Mouse (Mus musculus): ENCODE data around the gene Wdpcp.
"Not testable (repeated sequence)": the region's sequence is repeated elsewhere in the genome, so short reads cannot be mapped to it uniquely, and the experiment has no call there.

The Wdpcp gene

DNA sequence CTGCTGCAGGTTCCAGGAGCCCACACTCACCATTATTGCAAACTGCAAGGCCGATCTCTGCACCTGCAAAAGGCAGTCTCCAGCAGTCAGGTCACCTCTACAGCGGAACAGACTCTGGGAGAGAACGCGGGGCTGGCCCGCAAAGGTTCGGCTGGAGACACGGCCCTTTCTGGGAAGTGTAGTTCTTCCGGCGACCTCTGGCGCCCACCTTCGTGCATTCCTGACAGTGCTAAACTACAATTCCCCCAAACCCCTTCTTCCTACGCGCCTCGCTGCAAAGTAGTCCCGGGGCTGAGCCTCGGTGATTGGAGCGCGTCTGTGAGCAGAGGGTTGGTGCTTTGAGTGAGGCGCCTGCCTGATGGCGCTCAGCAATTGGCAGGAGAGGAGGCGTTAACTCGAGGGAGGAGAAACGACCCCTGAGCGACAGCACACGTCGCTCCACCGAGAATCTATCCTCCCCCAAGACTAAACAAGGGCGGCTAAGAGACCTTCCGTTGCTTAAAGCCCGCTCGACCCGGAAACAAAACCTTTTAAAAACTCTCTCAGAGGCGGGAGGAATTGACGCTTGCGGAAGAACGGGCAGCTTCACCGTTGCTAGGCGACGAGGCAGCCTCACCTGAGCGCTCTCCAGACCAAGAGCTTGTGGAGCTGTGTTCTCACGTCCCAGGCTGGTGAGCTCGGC is at the start of gene Wdpcp, which contains the start of gene Mdh1:
Gene Wdpcp, plus strand, starts transcription at position 536 of the 682 bp plus-strand sequence.
Gene Mdh1, minus strand, starts transcription at position 668 of the 682 bp plus-strand sequence.
- peak; percentile 98 for DNase-seq (ENCODE audit: low spot score in 2 of 2)

DNA sequence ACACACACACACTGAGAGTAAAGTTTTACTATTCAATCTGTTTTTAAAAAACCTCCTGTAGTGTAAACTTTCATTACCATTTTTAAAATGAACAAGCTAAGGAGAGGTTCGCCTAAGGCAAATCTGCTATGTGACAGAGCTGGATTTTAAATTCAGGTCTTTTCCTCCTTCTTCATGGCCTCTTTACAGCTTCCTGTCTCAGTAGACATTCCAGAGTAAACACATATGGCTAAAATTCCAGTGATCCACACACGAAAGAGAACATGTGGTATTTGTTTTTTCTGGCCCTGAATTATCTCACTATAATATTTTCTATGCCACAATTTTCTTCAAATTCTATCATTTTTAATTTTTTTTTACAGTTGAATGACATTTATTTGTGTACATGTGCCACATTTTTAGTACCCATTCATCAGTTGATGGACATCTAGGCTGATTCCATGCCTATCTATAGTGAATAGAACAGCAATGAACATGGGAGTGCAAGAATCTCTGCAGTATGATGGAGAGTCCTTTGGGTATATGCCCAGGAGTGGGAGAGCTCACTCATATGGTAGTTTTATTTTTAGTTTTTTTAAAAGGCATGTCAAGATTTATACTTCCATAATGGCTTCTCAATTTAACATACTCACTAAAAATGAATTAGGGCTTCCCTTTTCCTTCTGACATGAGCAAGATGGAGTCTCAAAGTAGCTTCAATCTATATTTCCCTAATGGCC is 43.2 kb upstream of the Wdpcp start:
- DNase-seq (ENCODE audit: low spot score in 2 of 2) = no peak

DNA sequence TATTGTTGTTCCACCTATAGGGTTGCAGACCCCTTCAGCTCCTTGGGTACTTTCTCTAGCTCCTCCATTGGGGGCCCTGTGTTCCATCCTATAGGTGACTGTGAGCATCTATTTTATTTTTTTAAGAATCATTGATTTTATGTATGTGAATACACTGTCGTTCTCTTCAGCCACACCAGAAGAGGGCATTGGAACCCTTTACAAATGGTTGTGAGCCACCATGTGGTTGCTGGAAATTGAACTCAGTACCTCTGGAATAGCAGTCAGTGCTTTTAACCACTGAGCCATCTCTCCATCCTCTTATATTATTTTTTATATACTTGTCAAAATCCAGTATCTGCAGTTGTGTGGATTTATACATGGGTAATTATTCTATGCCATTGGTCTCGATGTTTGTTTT is 41.2 kb upstream of the Wdpcp start:
- DNase-seq (ENCODE audit: low spot score in 2 of 2) = not testable (repeated sequence)

DNA sequence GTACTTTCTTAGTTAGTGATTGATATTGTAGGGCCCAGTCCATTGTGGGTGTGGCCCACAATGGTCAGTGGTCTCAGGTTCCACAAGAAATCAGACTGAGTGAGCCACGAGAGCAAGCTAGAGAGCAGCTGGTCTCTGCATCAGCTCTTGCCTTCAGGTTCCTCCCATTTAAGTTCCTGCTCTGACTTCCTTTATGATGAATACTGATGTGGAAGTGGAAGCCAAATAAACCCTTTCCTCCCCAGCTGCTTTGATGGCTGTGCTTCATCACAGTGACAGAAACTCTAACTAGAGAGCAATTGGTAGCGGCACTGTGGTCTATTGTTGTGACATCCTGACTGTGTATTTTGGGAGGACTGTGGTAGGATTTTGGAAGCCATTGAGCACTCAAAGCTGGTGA is 32.0 kb upstream of the Wdpcp start:
- DNase-seq (ENCODE audit: low spot score in 2 of 2) = no peak

DNA sequence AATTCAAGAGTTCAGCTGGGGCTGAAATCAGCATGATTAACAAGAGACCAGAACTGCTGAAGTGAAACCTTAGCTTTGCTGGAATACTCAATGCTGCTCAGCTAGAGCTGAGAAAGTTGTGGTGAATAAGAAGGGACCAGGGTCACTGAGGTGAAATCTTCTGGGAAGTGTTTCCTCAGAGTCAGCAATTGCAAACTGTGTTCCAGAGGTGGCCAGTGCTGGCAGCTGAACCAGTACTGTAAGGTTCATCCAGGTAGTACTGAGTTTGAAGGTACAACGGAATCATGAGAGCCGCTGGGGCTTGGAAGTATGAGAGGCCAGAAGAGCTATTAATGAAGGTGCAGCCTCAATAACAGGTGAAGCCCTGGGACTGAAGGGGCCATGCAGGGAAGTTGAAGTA is 31.4 kb upstream of the Wdpcp start:
- DNase-seq (ENCODE audit: low spot score in 2 of 2) = no peak

DNA sequence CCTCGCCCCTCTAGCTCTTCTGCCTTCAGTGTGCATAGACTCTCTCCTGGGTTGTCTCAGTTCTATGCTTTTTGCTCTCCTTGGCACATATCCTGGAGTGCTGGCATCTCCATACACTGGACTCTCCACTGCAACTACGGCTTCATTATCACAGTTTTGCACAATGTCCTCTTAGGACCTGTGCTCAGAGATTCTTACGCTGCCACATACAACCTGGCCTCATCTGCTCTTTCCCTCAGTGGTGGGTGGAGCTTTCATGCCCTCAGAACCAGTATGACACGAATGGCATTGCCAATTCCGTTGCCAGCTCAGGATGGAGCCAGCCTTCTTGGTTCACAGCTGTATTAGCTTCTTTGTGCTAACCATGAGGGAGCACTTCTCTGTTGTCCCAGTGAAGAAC is 29.3 kb upstream of the Wdpcp start:
- no peak for DNase-seq (ENCODE audit: low spot score in 2 of 2)

DNA sequence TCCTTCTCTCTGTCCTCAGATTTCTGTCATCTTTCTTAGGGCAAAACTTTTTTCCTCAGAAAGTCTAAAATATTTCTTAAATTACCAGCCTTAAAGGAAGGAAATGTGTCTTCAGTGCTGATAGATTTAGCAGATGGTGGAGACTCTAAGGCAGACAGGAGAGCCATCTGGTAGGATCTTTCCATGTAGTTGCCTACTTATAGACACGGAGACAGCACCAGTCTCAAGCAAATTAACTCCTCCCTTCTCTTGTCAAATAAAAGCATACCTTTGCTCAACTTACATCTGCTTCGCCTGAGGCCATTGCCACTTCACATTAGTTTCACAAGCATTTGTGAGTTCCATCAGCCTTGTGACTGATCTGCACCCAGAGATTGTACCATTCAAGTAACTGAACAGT is 27.0 kb upstream of the Wdpcp start:
- DNase-seq (ENCODE audit: low spot score in 2 of 2) = peak; percentile 25 to 52

DNA sequence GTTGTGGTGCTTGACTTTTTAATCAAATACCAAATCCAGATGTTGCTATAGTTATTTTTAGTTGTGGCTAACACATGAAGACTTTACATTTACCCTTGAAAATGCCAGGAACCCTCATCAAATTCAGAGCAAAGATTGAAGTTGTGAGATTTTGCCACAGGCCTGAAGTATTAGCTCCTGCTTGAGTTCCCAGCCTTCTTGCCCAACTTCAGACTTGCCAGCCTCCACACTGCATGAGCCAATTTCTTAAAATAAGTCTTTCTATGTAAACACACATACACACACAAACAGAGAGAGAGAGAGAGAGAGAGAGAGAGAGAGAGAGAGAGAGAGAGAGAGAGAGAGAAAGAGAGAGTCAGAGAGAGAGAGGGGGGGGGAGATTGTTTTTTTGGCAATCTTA is 26.1 kb upstream of the Wdpcp start:
- DNase-seq (ENCODE audit: low spot score in 2 of 2) = no peak

DNA sequence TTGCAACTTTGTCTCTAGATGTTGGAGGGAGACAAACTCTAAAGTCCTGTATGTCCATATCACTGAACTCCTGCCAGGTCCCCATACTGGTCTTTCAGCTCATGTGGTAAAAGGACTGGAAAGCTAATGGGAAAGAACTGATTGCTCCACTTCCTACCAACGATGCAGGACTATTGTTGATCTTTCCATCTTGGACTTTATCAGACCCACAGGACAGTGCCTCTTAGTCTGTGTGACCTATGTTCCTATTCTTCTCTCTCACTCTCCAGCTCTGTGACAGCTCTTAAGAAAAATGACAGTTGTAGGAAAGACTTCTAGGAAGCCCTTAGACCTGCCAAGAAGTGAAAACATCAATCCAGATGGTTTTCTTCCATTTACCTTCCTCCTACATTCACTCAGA is 25.4 kb upstream of the Wdpcp start:
- no peak for DNase-seq (ENCODE audit: low spot score in 2 of 2)

DNA sequence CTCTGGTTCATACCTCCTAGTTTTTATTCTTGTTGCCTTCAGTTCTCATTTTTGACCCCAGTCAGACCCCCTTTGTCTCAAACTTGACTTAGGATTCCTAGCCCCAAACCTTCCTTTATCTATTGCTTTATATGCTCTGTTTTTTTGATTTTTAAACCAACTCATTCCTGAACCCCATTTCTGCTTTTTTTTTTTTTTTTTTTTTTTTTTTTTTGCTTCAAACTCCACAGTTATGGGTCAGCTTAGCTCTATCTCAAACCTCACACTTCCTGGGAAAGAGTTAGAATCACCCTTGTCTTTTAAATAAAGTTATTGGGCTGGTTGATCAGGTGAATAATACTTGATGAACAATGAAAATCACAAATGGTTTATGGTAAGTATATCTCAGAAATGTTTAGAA is 24.5 kb upstream of the Wdpcp start:
- no peak for DNase-seq (ENCODE audit: low spot score in 2 of 2)

DNA sequence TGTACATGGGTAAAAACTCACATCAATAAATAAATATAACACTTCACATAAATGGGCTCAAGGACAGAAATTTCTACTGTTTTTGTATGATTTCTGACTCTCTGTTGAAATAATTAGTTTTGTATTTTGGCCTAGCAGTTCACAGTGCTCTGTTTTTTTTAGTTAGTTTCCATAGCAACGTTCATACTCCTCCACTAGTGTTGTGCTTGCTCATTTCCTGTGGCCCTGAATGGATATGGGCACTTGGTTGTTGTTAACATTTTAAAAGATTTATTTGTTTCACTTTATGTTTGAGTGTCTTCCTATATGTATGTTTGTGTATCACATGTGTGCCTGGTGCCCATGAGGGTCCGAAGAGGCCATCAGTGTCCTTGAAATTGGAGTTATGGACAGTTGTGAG is 23.0 kb upstream of the Wdpcp start:
- no peak for DNase-seq (ENCODE audit: low spot score in 2 of 2)

DNA sequence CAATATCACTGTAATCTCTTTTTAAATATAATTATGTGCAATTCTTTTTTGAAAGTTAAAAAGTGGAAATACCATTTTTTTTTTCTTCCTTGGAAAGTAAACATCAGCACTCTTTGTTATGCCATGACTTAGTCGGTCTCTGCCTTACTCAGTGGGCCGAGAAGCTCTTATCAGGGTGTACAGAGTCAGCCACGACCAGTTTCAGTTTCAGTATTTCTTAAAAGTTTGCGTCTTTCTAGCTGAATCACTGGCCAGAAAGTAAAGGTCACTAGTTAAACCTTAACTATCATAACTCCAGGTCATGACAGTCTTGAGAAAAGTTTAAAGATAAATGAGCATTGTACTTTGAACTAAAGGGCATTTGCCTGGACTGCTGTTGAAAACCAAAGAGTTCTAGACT is 22.3 kb upstream of the Wdpcp start:
- no peak for DNase-seq (ENCODE audit: low spot score in 2 of 2)

DNA sequence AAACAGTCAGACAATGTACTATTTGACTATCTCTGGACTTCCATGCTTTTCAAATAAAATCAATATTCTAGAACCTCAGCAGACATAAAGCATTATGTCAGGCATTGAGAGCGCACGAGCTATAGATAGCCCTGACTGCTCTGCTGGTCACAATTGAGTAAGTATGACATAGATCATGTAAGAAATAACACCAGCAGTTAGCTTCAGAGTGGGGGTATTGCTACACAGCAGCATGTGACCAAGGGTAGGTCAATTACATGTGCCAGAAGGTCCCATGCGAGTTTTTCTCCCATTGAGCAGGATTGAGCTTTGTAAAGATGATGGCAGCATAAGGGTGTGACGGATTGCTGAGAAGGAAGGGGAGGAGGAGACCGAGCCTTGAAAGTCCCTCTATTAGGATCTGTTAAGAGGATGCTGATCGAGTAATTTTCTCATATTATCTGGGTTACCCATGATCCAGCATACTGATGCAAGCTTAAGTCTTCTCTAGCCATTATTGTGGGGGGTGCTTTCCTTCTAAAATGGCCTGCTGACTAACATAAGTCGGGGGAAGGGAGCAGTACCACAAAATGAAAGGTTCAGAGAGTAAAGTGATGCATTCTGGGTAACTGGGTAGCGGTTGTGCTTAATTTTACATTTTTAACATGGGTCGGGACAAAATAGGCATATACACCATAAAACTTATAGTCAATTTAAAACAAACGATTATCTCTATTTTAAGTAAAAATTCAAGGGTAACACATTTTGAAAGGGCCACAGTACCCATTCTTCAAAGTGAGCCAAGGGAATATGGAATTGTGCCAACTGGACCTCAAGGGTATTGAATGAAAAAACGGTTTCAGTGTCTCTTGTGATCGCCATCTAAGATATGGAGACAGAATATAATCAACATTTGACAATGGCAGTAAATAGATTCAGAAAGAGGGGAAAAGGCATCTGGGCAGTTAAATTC is 21.5 kb upstream of the Wdpcp start:
- DNase-seq (ENCODE audit: low spot score in 2 of 2) = no peak

DNA sequence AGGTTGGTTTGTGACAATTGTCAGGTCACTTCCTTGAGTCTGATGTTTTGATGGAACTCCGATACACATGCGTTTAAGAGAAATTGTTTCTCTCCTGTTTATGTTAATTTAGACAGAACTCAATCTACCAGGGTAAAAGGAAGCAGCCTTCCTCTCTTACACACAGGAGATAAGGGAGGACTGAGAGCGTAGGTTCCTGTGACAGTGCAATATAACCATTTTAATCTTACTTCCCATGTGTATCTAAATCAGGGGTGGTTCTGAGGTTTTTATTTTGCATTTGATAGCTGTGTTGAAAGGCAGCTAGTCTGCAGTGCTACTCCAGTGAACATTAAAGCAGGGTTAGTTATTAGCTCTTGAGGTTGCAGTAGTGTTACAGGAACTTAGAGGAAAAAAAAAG is 20.0 kb upstream of the Wdpcp start:
- no peak for DNase-seq (ENCODE audit: low spot score in 2 of 2)

DNA sequence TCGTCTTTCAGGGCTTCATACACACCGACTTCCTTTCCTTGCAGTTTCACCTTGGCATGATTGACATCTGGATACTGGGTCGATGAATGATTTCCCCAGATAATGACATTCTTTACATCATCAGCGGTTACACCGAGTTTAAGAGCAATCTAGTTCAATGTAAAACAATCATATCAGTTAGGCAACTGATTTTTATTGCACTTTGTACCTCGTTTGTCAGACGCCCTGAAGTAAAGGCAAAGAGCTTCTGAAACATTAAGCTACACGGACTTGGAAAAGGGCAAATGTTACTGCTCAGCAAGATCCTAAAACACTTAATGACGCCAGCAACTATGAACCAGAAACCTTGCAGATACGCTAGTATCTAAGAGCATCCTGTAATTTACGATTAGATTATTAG is 12.3 kb upstream of the Wdpcp start:
- DNase-seq (ENCODE audit: low spot score in 2 of 2) = no peak

DNA sequence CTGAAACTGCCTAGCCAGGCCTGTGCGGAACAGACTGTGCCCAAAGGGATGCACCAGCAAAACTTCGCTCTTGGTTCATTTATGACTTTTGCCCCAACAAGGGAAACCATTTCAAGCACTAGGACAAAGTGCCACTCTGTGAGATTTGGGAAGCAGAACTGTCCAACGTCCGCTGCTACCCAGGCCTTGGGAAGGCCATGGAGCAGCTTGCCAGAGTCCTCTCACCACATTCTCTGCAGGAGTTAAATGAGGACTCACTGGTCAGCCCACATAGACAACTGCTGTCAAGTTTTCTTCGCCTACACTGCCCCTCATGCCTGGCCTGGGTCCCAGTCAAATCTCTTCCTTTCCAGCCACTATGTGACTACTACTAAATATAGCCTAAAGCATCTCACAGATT is 10.7 kb upstream of the Wdpcp start:
- DNase-seq (ENCODE audit: low spot score in 2 of 2) = no peak

DNA sequence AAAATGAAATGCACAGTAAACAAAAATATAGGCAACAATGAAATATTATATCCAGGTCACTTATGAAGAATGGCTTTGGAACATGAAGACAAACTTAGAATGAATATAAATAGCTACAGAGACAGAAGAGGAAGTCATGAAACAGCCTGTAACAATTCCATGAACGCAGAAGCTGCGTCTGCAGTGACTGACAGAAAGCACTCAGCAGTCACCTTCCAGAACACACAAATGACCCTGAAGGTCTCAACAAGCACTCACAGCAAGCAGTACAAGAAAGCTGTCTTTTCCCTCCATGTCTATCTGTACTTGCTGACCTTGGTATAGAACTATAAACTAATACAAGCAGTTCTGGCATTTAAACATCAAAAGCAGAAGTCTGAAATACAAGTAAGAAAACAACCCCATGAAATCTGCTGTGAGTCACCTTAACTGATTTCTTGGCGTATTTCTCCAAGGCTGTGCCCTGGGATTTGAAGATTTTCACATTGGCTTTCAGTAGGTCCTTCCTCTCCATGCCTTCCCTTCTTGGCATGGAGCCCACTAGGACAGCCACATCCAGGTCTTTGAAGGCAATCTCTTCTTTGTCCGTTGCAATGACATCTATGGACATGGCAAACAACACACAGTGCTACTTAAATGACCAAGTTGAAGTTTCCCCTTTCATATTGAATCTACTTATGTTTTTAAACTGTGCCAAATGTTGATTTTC is 8.3 kb upstream of the Wdpcp start:
- no peak for DNase-seq (ENCODE audit: low spot score in 2 of 2)

DNA sequence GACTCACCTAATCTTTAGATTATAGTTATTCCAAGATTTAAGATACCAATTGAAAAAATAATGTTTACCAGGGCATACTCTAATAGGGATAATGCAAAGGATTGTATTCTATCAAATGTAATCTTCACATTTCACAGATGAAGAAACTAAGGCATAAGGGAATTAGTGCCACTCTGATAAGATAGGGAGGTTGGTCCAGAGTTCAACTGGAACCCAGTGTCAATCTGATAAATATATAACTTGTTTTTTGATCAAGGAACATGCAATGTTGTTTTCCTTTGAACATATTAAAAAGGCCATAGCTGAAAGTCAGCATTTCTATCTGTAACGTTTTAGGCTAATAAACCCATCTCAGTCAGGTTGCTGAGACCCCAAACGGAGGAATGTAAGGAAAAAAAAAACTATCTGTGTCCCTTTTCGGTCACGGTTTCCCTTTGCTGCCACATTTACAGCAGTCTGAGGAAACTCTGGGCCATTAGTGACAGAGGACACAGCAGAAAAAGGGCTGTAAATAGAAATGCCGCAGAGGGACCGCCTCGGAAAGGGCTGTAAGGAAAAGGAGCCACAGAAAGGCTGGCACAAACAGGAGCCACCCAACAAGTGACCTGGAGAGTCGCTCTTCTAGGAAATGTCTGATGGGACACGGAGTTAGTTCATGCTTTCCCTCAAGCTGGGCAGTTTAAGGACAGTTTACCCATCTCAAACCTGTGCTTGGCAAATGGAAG is 7.2 kb upstream of the Wdpcp start:
- no peak for DNase-seq (ENCODE audit: low spot score in 2 of 2)

DNA sequence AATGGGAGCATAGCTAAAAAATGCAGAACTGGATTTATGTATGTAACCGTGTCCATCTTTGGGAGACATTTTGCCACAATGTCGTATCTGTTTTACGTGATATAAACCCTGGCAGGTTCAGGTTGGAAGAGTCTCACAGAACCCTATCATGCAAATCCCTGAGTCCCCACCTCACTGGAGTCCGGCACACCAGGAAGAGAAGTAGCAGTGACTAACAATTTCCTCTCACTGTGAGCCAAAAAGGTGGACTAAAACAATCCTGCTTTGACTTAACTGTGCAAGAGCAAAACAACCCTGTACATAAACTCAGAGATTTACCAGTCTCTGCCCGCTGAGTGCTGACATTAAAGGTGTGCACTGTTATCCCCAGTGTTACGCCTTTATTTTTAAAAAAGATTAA is 5.1 kb upstream of the Wdpcp start:
- no peak for DNase-seq (ENCODE audit: low spot score in 2 of 2)

DNA sequence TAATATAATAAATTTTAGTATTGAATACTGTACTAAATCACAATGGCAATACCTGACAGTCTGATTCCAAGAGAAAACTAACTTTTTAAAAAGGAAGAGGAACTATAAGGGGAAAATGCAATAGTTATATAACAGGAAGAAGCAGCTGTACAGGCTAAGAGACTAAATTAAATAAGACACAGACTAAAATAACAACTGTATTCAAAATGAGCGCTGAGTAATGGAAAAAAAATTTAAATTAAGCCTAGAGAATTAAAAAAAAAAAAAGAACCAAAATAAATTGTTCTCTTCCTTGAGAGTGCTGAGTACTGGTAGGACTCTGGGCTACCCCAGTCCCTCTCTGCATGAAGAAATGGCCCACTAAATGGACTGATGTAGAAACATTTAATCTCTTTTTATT is 4.3 kb upstream of the Wdpcp start:
- DNase-seq (ENCODE audit: low spot score in 2 of 2) = no peak

DNA sequence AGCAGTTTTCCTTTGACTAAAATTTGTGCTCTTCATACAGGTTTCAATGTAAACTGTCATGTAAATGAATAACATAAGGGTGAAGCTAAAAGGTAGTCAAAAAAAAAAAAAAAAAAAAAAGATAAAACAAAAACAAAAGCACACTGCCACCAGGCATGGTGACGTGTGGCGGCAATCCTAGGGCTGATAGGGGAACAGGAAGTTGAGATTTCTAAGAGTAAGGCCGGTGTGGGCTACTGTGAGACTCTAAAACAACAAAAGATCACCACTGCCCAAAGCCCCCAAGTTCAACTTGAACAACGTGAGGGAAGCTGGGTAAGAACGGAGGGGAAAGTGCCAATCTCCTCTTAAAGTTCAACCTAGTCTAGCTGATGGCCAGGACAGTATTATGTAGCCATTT is 3.0 kb upstream of the Wdpcp start:
- DNase-seq (ENCODE audit: low spot score in 2 of 2) = no peak
